Mouse (Mus musculus) bone marrow macrophage, adult 2 months (primary cell): Measurements from ENCODE around the gene Sertad2. TPM values are rescaled to one million over a fixed set of nuclear protein-coding genes. Genes with fewer than 3 reads are reported as not detected.

Source experiments
- H3K27ac ChIP-seq: 2 replicates; pipeline ENCODE4 v1.5.1; 2012; ENCODE audit warnings: low read depth, low read length; ENCODE audit not compliant: insufficient read depth
- H3K4me1 ChIP-seq: 2 replicates; pipeline ENCODE4 v1.6.1; 2012; ENCODE audit warnings: low read length; ENCODE audit not compliant: control insufficient read depth, insufficient read depth
- H3K4me3 ChIP-seq: 2 replicates; pipeline ENCODE4 v1.5.1; 2012; ENCODE audit warnings: mild to moderate bottlenecking, low read length, moderate library complexity; ENCODE audit not compliant: insufficient read depth
- CTCF ChIP-seq: IDR thresholded peaks from 2 replicates; pipeline ENCODE4 v1.5.1; 2012; ENCODE audit warnings: low read depth, mild to moderate bottlenecking, low read length, moderate library complexity
- POLR2A ChIP-seq: IDR thresholded peaks from 2 replicates; pipeline ENCODE4 v1.6.1; 2012; ENCODE audit warnings: mild to moderate bottlenecking, low read depth, low read length, borderline replicate concordance
- polyA plus RNA-seq: library from polyadenylated mRNA; stranded (reverse); fragments of >200 nt; gene quantifications from 2 replicates; pipeline ENCODE4 v1.2.4, GENCODE M21; 2012; ENCODE audit not compliant: missing spikeins, insufficient read depth, insufficient read length

Sertad2 gene
- 13.2 and 13.8 TPM in 2 replicates for polyA plus RNA-seq

DNA sequence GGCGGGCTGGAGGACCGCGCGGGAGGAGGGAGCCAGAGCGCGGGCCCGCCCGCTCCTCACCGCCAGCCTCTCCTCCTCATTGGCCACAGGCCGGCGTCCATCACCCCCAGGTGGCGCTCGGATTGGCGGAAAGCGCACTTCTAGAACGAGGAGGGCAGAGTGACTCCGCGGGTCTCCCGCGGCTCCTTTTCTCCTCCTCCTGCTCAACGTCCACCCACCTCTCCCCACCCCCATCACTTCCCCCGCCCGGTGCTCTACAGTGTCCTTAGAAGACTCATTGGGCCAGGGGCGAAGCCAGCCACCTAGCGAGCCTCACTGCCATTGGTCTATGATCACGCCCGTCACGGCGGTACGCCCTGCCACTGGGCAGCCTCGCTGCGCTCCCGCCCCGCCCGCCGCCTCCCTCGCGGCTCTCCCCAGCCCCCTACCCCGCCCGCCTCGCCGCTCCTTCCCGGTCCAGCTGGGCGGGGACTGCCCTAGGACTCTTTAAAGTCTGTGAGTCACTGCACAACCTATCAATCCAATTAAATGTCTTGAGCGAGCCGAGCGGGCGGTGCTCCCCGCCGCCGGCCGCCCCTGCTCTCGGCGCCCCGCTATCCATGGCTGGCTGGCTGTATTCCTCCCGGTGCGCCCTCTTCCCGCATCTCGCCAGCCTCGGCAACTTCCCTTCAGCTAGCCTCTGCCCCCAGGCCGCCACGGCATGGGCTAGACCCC, at the start of gene Sertad2:
Gene Sertad2 (plus strand): TSS at position 515 of the 714 bp plus-strand sequence.
- Histone ChIP-seq H3K4me3 (peak within 1 kb of the TSS; percentile 96), H3K27ac (peak within 1 kb of the TSS; percentile 71), H3K4me1 (peaks cover 23% of the 10 kb centered on the region)
- TF ChIP-seq CTCF (no peak), POLR2A (no peak)

DNA sequence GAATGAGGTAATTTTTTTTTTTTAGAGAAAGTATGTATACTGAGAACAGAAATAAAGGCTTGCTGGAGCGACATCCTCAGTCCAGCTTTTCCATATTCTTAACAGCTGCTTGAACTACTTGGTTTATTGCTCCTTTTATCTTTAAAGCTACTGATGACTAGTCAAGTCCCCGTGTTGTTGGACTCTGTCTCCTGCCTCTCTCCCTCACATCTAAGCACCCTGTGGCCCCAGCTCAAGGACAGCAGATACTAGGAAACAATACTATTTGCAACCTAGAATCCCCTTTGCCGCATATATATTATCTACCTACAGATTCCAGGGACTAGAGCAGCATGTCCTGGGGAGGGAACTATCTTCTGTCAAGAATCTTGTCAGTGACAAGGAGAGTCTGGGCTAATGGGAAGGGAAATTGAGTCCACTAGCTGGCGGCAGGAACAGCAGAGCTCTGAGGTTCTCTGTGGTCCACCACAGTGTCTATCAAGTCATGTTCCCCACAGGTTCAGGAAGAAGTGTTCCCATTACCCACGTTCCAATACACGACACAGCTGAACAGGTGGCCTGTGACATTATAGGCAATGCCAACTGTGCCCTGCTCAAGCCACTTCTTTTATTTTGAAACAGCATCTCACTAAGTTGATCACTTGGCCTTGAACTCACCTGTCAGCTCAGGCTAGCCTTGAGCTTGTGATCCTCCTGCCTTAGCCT, 49.0 kb upstream of the Sertad2 start:
- no peaks in the 10 kb centered on the region for H3K4me1 ChIP-seq
- no peak overlapping the region for H3K4me3 ChIP-seq
- TF ChIP-seq POLR2A = no peak
- no peak for TF ChIP-seq CTCF
- H3K27ac ChIP-seq = no peak overlapping the region

DNA sequence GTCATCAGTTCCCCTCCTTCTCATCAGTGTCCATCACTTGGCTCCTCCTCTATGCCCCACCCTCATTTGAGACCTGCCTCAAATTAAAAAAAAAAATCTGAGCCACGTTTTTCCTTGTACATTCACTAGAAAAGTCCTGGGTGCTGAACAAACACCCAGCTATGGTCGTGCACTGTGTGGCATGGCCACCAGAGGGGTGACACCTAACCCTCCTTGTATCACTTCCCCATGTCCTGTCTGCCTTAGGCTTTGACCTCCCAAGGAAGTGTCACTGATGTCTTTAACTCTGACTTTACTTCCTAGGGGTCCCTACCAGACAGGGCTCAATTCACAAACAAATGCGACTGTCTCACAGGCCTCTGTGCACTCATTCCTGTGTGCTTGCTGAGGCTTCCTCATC, 42.5 kb upstream of the Sertad2 start:
- Histone ChIP-seq H3K4me3 (no peak overlapping the region), H3K27ac (no peak overlapping the region), H3K4me1 (peaks cover 12% of the 10 kb centered on the region)
- TF ChIP-seq POLR2A (no peak), CTCF (no peak)

DNA sequence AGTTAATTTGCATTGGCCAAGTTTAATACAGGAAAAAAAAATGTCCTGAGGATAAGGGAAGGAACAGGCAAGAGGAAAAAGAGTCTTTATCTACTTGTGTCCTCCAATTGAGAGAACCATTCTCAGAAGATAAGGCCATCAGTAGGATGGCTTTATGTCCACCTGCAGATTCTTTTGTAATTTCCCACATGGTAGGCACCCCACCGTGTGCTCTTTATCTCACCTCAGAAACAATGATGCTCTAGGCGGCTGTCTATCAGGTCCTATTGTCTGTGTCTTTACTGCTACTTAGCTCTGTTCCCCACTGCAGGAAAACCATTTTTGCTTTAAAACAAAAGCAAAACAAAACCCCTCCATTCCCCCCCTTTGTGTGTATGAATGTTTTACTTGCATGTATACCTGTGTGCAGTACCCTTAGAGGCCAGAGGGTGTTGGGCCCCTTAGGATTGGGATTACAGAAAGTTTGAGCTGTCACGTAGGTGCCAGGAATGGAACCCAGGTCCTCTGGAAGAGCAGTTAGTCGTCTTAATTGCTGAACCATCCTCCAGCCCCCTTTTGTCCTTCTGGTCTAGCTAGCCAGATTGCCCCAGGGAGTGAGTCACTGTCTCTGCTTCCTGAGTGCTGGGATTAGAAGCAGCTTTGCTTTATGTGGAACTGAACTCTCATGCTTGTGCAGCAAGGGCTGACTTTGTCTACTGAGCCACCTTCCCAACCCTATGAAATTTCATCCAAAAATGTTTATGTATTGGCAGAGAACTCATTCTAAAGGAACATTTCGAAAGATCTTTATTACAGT, 41.7 kb upstream of the Sertad2 start:
- Histone ChIP-seq H3K4me1 (peaks cover 12% of the 10 kb centered on the region), H3K27ac (no peak overlapping the region), H3K4me3 (no peak overlapping the region)
- no peak for TF ChIP-seq POLR2A
- TF ChIP-seq CTCF = no peak

DNA sequence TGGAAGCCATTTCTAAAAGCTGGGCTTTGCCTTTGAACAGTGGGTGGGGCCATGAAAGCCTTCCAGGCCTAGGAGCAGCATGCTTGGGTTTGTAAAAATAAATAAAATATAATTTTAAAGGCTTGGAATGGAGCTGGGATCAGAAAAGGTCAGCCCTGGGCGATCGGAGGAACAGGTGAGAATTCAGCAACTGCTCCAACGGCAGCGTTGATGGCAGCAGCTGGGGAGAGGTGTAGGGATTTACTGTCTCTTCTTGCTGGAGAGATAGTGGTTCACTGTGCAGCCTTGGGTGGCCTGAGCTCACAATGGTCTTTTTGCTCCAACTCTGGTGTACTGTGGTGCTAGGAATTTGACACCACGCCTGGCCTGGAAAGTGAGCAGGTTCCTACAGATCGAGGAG, 29.5 kb upstream of the Sertad2 start:
- no peak overlapping the region for H3K4me3 ChIP-seq
- no peaks in the 10 kb centered on the region for H3K4me1 ChIP-seq
- TF ChIP-seq CTCF (no peak), POLR2A (no peak)
- no peak overlapping the region for H3K27ac ChIP-seq

DNA sequence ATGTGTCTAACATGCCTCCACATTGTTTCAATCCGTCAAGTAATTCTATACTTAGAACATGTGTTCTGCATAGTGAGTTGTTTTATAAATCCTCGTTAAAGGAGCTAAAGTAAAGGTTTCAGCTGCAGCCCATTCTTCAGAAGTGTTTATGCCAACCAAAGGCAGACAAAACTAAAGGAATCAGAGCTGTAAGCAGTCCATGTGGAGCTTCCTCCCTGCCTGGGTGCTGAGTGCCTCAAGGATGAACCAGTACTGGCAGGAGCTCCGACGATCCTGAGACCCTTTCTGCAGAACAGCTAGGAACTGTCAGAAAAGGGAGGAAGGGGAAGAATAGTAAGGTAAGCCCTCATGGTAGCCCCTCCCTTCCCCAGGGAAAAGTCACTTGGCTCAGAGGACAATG, 28.3 kb upstream of the Sertad2 start:
- Histone ChIP-seq H3K4me3 (no peak overlapping the region), H3K27ac (no peak overlapping the region), H3K4me1 (no peaks in the 10 kb centered on the region)
- TF ChIP-seq CTCF = no peak
- TF ChIP-seq POLR2A = no peak

DNA sequence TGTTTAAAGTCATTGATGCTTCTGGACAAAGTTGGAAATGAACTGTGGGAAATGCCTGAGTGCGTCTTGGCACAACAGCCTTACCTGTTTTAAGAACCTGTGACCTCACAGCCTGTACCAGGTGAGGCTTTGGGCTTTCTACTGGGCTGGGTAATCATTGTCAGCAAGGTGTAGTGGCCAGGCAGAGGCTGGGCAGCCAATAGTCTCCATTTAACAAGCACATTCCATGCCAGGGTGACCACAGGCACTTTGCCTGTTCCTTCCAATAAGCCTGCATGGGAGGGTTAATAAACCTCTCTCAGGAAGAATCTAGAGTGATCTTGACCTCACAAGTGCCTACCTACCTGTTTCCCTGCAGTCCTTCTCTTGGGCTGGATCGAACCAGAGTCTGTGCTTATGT, 21.7 kb upstream of the Sertad2 start:
- no peak overlapping the region for H3K27ac ChIP-seq
- TF ChIP-seq CTCF = no peak
- H3K4me3 ChIP-seq = no peak overlapping the region
- H3K4me1 ChIP-seq = 0 out of 2 replicates have a peak, but pooled peaks cover 3% of the 10 kb centered on the region

DNA sequence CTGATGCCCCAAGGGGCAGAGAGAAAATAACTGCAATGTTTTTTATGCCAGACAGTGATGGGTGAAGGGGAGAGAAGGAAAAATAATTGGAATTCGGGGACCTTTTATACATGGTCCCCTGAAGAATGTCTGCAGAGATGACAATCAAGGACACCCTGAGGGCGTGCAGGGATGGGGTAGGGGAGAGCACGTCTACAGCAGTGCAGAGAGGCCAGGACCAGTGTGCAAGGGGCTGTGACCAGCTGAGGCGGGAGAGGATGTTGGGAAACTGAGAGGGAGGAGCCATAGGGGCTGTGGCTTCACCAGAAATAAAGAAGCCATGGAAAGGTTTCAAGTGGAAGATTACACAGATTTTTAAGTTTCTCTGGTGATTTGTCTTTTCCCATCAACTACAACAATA, 20.3 kb upstream of the Sertad2 start:
- H3K27ac ChIP-seq = no peak overlapping the region
- H3K4me3 ChIP-seq = no peak overlapping the region
- TF ChIP-seq POLR2A = no peak
- TF ChIP-seq CTCF = no peak
- H3K4me1 ChIP-seq = 0 out of 2 replicates have a peak, but pooled peaks cover 3% of the 10 kb centered on the region

DNA sequence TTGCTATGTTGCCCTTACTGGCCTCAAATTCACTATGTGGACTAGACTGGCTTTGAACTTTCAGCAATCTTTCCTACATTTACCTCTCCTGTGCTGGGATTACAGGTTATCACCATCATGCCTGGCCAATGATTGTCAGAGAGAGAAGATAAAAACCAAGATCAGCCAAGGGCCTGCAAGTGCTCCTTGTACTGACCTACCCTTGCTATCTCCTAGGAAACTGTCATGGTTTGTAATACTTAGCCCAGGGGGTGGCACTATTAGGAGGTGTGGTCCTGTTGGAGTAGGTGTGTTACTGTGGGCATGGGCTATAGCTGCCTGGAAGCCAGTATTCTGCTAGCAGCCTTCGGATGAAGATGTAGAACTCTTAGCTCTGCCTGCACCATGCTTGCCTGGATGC, 18.6 kb upstream of the Sertad2 start:
- no peak overlapping the region for H3K27ac ChIP-seq
- 0 out of 2 replicates have a peak, but pooled peaks cover 3% of the 10 kb centered on the region for H3K4me1 ChIP-seq
- no peak overlapping the region for H3K4me3 ChIP-seq
- TF ChIP-seq POLR2A = no peak
- no peak for TF ChIP-seq CTCF

DNA sequence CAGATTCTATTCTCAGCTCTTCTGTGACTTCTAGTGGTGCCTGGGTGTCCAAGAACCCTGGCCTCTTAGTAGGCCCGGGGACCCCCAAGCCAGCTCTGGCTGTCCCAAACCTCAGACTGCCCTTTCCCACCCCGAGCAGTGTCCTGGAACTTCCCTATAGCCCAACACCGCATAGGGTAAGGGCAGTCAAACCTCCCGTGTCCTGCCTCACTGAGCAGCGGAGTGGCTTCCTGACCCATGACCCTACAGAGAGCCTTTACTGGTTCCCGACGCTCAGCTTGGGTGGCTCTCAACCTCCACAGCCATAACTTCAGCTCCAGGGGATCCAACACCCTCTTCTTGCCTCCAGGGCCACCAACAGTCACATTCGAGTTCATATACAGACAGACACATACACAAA, 17.1 kb upstream of the Sertad2 start:
- no peak overlapping the region for H3K27ac ChIP-seq
- no peak for TF ChIP-seq POLR2A
- TF ChIP-seq CTCF = no peak
- H3K4me1 ChIP-seq = peaks cover 4% of the 10 kb centered on the region
- no peak overlapping the region for H3K4me3 ChIP-seq
